Mouse (Mus musculus) mesoderm, embryonic 11.5 days (tissue): ENCODE results near the gene Adcy7.
A peak's percentile ranks its signal among the peaks of the same experiment; 100 is the strongest.

Experiments used
- DNase-seq: peaks from one replicate; pipeline ENCODE4 v3.0.0-alpha.2; 2012; ENCODE audit warnings: low read depth, low spot score

The Adcy7 gene

GRCm38 (mm10) chr8:88299907-88300603 is 27.9 kb downstream of the Adcy7 start:
- DNase-seq = no peak

- DNase-seq = no peak
These were observed 29.6 kb downstream of the Adcy7 start for GRCm38 (mm10) chr8:88301589-88302437.

GRCm38 (mm10) chr8:88305814-88306213 is 33.6 kb downstream of the Adcy7 start:
- DNase-seq = no peak

- no peak for DNase-seq
These were observed 34.3 kb downstream of the Adcy7 start for GRCm38 (mm10) chr8:88306511-88306910.

GRCm38 (mm10) chr8:88307736-88308135 is 35.5 kb downstream of the Adcy7 start:
- no peak for DNase-seq

- DNase-seq = no peak
These were observed 37.2 kb downstream of the Adcy7 start for GRCm38 (mm10) chr8:88309274-88309873.

GRCm38 (mm10) chr8:88309881-88310280 is 37.7 kb downstream of the Adcy7 start:
- no peak for DNase-seq

- DNase-seq = no peak
These were observed 38.1 kb downstream of the Adcy7 start for GRCm38 (mm10) chr8:88310286-88310685.

- DNase-seq = no peak
These were observed 40.8 kb downstream of the Adcy7 start for GRCm38 (mm10) chr8:88312966-88313365.

GRCm38 (mm10) chr8:88313991-88314390 is 41.8 kb downstream of the Adcy7 start:
- no peak for DNase-seq

GRCm38 (mm10) chr8:88315302-88315701 is 43.1 kb downstream of the Adcy7 start:
- DNase-seq = no peak

GRCm38 (mm10) chr8:88316139-88316931 is 44.1 kb downstream of the Adcy7 start:
- no peak for DNase-seq

- no peak for DNase-seq
These were observed 45.1 kb downstream of the Adcy7 start for GRCm38 (mm10) chr8:88317341-88317740.

- DNase-seq = no peak
These were observed 45.9 kb downstream of the Adcy7 start for GRCm38 (mm10) chr8:88318151-88318550.

GRCm38 (mm10) chr8:88320134-88320533 is 47.9 kb downstream of the Adcy7 start:
- DNase-seq = no peak

- no peak for DNase-seq
These were observed 49.2 kb downstream of the Adcy7 start for GRCm38 (mm10) chr8:88321387-88321786.

- no peak for DNase-seq
These were observed 51.3 kb downstream of the Adcy7 start for GRCm38 (mm10) chr8:88323523-88323922.

- DNase-seq = no peak
These were observed 52.6 kb downstream of the Adcy7 start for GRCm38 (mm10) chr8:88324760-88325159.

- peak; percentile 55 for DNase-seq
These were observed 53.0 kb downstream of the Adcy7 start for GRCm38 (mm10) chr8:88325251-88325650.

- DNase-seq = no peak
These were observed 53.6 kb downstream of the Adcy7 start for GRCm38 (mm10) chr8:88325795-88326194.

- no peak for DNase-seq
These were observed 54.1 kb downstream of the Adcy7 start for GRCm38 (mm10) chr8:88326328-88326727.

- no peak for DNase-seq
These were observed 56.5 kb downstream of the Adcy7 start for GRCm38 (mm10) chr8:88328689-88329088.
